Mouse (Mus musculus) layer of hippocampus, adult 11-12 months (tissue): Measurements from ENCODE around the gene Ddi1.
"Not testable (repeated sequence)": the region's sequence is repeated elsewhere in the genome, so short reads cannot be mapped to it uniquely, and the experiment has no call there.

ENCODE experiments used
- DNase-seq: peaks from one replicate; pipeline ENCODE4 v3.0.0; 2022; ENCODE audit warnings: low spot score

Ddi1 gene

DNA sequence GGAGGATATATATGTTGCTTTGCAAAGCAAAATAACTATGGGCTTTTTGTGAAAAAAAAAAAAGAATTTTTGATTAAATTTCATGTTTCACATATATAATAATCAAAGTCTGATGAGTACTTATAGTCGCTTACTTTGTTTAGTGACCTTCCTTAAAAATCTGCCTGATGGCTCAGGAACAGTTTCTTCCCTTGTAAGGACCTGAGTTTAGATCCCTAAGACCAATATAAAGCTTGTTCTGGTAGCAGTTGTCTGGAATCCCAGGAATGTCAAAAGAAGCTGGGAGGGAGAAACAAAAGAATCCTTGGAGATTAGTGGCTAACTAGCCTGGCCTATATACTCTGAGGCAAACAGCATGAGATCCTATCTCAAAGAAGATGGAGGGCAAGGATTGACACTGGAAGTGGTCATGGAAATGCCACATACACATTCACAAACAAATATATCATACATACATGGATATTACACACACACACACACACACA lies at the start of gene Ddi1:
TSS of gene Ddi1 (minus strand) at position 51 of the 485 bp plus-strand sequence.
- no peak for DNase-seq

GRCm38 (mm10) chr9:6317114-6317513 lies 47.5 kb upstream of the Ddi1 start:
- no peak for DNase-seq

- no peak for DNase-seq
These were observed 36.2 kb upstream of the Ddi1 start for GRCm38 (mm10) chr9:6305847-6306246.

DNA sequence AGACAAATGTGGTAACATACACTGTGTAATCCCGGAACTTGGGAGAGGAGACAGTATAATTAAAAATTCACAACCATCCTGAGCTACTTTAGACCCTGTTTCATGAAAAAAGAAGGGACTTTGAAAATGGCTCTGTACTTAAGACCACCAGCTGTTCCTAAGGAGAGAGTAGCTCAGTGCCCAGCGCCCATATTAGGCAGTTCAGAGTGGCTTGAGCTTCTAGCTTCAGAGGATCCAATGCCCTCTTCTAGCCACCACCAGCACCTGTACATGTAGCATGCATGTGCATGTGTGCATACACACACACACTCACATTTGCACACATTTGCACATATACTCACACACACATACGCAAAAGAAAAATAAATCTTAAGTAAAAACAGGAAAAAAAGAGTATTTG lies 34.9 kb upstream of the Ddi1 start:
- no peak for DNase-seq

DNA sequence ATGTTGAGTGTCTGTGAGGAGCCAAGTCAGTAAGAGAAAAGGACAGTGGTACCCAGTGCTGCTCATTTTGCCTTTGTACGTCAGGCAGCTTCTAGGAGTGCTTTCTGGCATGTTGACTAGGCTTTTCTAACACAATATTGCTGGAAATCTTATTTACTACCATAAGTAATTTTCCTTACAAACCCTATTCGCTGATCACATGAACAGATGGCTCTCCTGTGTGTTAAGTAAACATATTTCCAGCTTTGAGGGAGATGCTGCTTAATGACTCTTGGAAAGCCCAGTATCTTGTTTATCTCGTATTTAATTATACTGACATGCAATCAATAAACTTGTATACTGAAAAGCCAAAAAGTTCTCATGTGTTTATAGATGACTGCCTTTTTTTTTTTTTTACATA lies 32.4 kb upstream of the Ddi1 start:
- no peak for DNase-seq

- DNase-seq = no peak
These were observed 28.9 kb upstream of the Ddi1 start for GRCm38 (mm10) chr9:6298547-6298946.

GRCm38 (mm10) chr9:6289211-6289696 lies 19.6 kb upstream of the Ddi1 start:
- no peak for DNase-seq

DNA sequence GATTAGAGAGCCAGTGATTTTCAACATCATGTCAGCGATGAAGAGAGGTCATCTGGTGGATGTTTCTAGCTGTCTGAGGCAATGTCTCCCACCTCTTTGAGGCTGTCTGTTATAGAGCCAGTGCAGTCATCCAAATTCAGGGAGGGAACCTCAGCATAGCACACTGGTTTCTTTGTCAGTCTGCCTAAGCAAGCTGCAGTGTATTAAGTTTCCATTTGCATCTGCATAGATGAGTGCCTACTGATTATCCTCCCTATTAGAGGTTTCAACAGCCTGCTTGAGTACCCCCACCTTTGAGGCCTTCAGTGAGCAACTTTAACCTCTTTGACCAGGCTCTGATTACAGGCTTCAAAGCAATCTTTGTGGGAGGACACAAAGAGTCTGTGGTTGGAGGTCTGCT lies 17.1 kb upstream of the Ddi1 start:
- DNase-seq = no peak

- DNase-seq = no peak
These were observed 7.9 kb upstream of the Ddi1 start for GRCm38 (mm10) chr9:6277526-6277925.

GRCm38 (mm10) chr9:6276395-6276794 lies 6.7 kb upstream of the Ddi1 start:
- DNase-seq = no peak

DNA sequence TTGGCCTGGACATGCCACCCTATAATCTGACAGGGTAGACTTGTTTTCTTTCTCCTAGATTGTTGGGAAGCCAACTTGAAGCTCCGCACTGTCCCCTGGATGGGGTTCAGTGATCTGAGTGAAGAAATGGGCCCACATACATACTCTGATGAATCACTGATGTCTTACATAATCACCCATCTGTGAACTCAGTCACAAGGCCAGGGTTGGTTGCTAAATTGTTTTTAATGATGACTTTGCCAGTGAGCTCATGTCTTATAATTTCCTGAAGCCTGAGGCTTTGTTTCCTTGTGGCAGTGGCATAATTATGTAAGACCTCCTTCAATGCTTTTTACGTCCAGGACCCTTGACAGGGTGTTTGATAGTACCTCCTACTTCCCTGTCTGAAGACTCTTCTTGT lies 4.8 kb downstream of the Ddi1 start:
- DNase-seq = no peak

GRCm38 (mm10) chr9:6257072-6257471 lies 12.6 kb downstream of the Ddi1 start:
- DNase-seq = no peak

GRCm38 (mm10) chr9:6251990-6252389 lies 17.7 kb downstream of the Ddi1 start:
- no peak for DNase-seq

- DNase-seq = peak; percentile 5
These were observed 19.3 kb downstream of the Ddi1 start for GRCm38 (mm10) chr9:6250320-6250719.

- DNase-seq = not testable (repeated sequence)
These were observed 33.7 kb downstream of the Ddi1 start for GRCm38 (mm10) chr9:6235982-6236381.

DNA sequence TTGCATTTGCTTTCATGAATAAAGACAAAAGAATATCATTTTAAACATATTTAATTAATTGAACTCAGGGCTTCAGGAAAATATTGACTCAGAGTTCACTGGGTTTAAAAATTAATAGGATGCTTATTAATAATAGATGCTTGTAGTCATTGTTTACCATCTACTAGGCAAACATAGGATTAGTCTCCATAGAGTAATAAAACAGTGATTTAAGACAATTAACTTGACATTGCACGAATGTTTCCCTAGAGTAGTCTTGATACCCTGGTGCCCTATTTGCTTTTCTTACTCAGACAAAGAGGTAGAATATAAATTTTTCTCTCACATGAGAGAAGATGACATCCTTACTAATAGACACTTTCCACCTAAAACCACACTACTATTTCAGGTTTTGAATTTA lies 52.1 kb downstream of the Ddi1 start:
- DNase-seq = no peak

DNA sequence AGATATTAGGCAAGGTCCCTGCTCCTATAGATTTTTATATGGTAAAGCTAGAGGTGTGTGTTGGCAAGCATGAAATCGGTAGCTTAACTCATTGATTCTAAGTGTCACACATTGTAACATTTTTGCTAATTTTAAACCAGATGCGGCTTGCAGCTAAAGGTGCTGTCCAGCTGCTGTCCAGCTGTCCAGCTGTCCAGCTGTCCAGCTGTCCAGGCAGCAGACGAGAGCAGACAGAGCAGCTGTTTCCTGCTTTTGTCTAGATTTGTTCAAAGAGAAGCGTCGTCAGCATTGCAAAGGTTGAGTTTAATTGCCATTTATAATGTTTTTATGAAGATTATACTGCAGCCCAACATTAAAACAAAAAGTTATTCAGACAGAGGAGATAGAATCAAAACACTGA lies 56.8 kb downstream of the Ddi1 start:
- no peak for DNase-seq
